Mouse (Mus musculus): ENCODE measurements around the gene Pappa. TPM values are rescaled to one million over a fixed set of nuclear protein-coding genes. Genes with fewer than 3 reads are reported as not detected.

Pappa gene
- polyA plus RNA-seq, 1 experiment, result 0.33 TPM

GRCm38 (mm10) chr4:65279979-65280677, 156.2 kb downstream of the Pappa start:
- TF ChIP-seq POLR2A (IDR thresholded peaks at IDR 0.05; ENCODE audit: borderline replicate concordance, extremely low read depth, low read depth, low read length) (no peak), CTCF (IDR thresholded peaks at IDR 0.05; ENCODE audit: insufficient read depth, low read length) (no peak)
- 36% methylated on average over 7 of the region's 7 CpGs for WGBS

GRCm38 (mm10) chr4:65280888-65281287, 156.9 kb downstream of the Pappa start:
- H3K4me3 ChIP-seq (replicated peaks; ENCODE audit: extremely low read depth, low read depth, low read length), result no peak overlapping the region
- no peak for DNase-seq
- no peak for TF ChIP-seq POLR2A (IDR thresholded peaks at IDR 0.05; ENCODE audit: borderline replicate concordance, extremely low read depth, low read depth, low read length)
- H3K4me1 ChIP-seq (ENCODE audit: control insufficient read depth, insufficient read depth, low read length), result no peaks in the 10 kb centered on the region

More at GRCm38 (mm10) chr4:65279979-65280677, 156.2 kb downstream of the Pappa start:
- no peak for DNase-seq
- H3K4me1 ChIP-seq (ENCODE audit: control insufficient read depth, insufficient read depth, low read length), result no peaks in the 10 kb centered on the region
- no peak overlapping the region for H3K4me3 ChIP-seq (replicated peaks; ENCODE audit: extremely low read depth, low read depth, low read length)

- TF ChIP-seq CTCF (IDR thresholded peaks at IDR 0.05; ENCODE audit: insufficient read depth, low read length) (no peak), POLR2A (IDR thresholded peaks at IDR 0.05; ENCODE audit: borderline replicate concordance, extremely low read depth, low read depth, low read length) (no peak)
- DNase-seq, result no peak
- no peak overlapping the region for H3K4me3 ChIP-seq (replicated peaks; ENCODE audit: extremely low read depth, low read depth, low read length)
- 82% methylated on average over 2 of the region's 2 CpGs for WGBS
- no peaks in the 10 kb centered on the region for H3K4me1 ChIP-seq (ENCODE audit: control insufficient read depth, insufficient read depth, low read length)
Measured at GRCm38 (mm10) chr4:65283611-65284010, 159.6 kb downstream of the Pappa start.

- no peak overlapping the region for H3K4me3 ChIP-seq (replicated peaks; ENCODE audit: extremely low read depth, low read depth, low read length)
- DNase-seq, result no peak
- TF ChIP-seq CTCF (IDR thresholded peaks at IDR 0.05; ENCODE audit: insufficient read depth, low read length) (no peak), POLR2A (IDR thresholded peaks at IDR 0.05; ENCODE audit: borderline replicate concordance, extremely low read depth, low read depth, low read length) (no peak)
- H3K4me1 ChIP-seq (ENCODE audit: control insufficient read depth, insufficient read depth, low read length), result no peaks in the 10 kb centered on the region
- 29% methylated on average over 1 of the region's 1 CpGs for WGBS
Measured at GRCm38 (mm10) chr4:65285165-65285564, 161.2 kb downstream of the Pappa start.

- no peak for TF ChIP-seq POLR2A (IDR thresholded peaks at IDR 0.05; ENCODE audit: borderline replicate concordance, extremely low read depth, low read depth, low read length)
- TF ChIP-seq CTCF (IDR thresholded peaks at IDR 0.05; ENCODE audit: insufficient read depth, low read length), result no peak
- Histone ChIP-seq H3K4me1 (ENCODE audit: control insufficient read depth, insufficient read depth, low read length) (no peaks in the 10 kb centered on the region), H3K4me3 (replicated peaks; ENCODE audit: extremely low read depth, low read depth, low read length) (no peak overlapping the region)
- DNase-seq, result no peak
- 43% methylated on average over 3 of the region's 3 CpGs for WGBS
Measured at GRCm38 (mm10) chr4:65289247-65289646, 165.3 kb downstream of the Pappa start.

- WGBS, result 44% methylated on average over 1 of the region's 1 CpGs
- no peak overlapping the region for H3K4me3 ChIP-seq (replicated peaks; ENCODE audit: extremely low read depth, low read depth, low read length)
- TF ChIP-seq CTCF (IDR thresholded peaks at IDR 0.05; ENCODE audit: insufficient read depth, low read length), result no peak
- TF ChIP-seq POLR2A (IDR thresholded peaks at IDR 0.05; ENCODE audit: borderline replicate concordance, extremely low read depth, low read depth, low read length), result no peak
- no peaks in the 10 kb centered on the region; the same call in 1 of the 2 replicates for H3K4me1 ChIP-seq (ENCODE audit: control insufficient read depth, insufficient read depth, low read length)
- no peak for DNase-seq
Measured at GRCm38 (mm10) chr4:65295741-65296140, 171.8 kb downstream of the Pappa start.

GRCm38 (mm10) chr4:65296356-65296967, 172.5 kb downstream of the Pappa start:
- no peak for TF ChIP-seq CTCF (IDR thresholded peaks at IDR 0.05; ENCODE audit: insufficient read depth, low read length)
- TF ChIP-seq POLR2A (IDR thresholded peaks at IDR 0.05; ENCODE audit: borderline replicate concordance, extremely low read depth, low read depth, low read length), result no peak
- 62% methylated on average over 7 of the region's 7 CpGs for WGBS

GRCm38 (mm10) chr4:65296968-65297499, 173.1 kb downstream of the Pappa start:
- DNase-seq, result no peak
- WGBS, result 65% methylated on average over 13 of the region's 13 CpGs
- no peak for TF ChIP-seq CTCF (IDR thresholded peaks at IDR 0.05; ENCODE audit: insufficient read depth, low read length)
- TF ChIP-seq POLR2A (IDR thresholded peaks at IDR 0.05; ENCODE audit: borderline replicate concordance, extremely low read depth, low read depth, low read length), result no peak
- H3K4me3 ChIP-seq (replicated peaks; ENCODE audit: extremely low read depth, low read depth, low read length), result no peak overlapping the region
- no peaks in the 10 kb centered on the region; the same call in 1 of the 2 replicates for H3K4me1 ChIP-seq (ENCODE audit: control insufficient read depth, insufficient read depth, low read length)

More at GRCm38 (mm10) chr4:65296356-65296967, 172.5 kb downstream of the Pappa start:
- no peak for DNase-seq
- Histone ChIP-seq H3K4me1 (ENCODE audit: control insufficient read depth, insufficient read depth, low read length) (no peaks in the 10 kb centered on the region; the same call in 1 of the 2 replicates), H3K4me3 (replicated peaks; ENCODE audit: extremely low read depth, low read depth, low read length) (no peak overlapping the region)

GRCm38 (mm10) chr4:65298212-65299181, 174.5 kb downstream of the Pappa start:
- H3K4me3 ChIP-seq (replicated peaks; ENCODE audit: extremely low read depth, low read depth, low read length), result no peak overlapping the region
- no peak for DNase-seq
- no peaks in the 10 kb centered on the region; the same call in 1 of the 2 replicates for H3K4me1 ChIP-seq (ENCODE audit: control insufficient read depth, insufficient read depth, low read length)
- TF ChIP-seq POLR2A (IDR thresholded peaks at IDR 0.05; ENCODE audit: borderline replicate concordance, extremely low read depth, low read depth, low read length) (no peak), CTCF (IDR thresholded peaks at IDR 0.05; ENCODE audit: insufficient read depth, low read length) (no peak)
- WGBS, result 56% methylated on average over 9 of the region's 9 CpGs

Measured in lung, adult 2 months (tissue).